Mouse (Mus musculus) retina, embryonic 14.5 days (tissue): Measurements from ENCODE around the gene Bptf.
"Not testable (repeated sequence)": the region's sequence is repeated elsewhere in the genome, so short reads cannot be mapped to it uniquely, and the experiment has no call there.

Experiments used
- DNase-seq: peaks from one replicate; pipeline ENCODE4 v3.0.0-alpha.2; 2015; ENCODE audit warnings: low spot score

Gene Bptf

GRCm38 (mm10) chr11:107113881-107114557 lies 17.9 kb downstream of the Bptf start:
- DNase-seq, result no peak

- DNase-seq, result peak; percentile 73
Observed at GRCm38 (mm10) chr11:107113112-107113511, 18.8 kb downstream of the Bptf start.

GRCm38 (mm10) chr11:107109669-107110068 lies 22.3 kb downstream of the Bptf start:
- DNase-seq, result no peak

- DNase-seq, result no peak
Observed at GRCm38 (mm10) chr11:107108892-107109291, 23.0 kb downstream of the Bptf start.

GRCm38 (mm10) chr11:107107725-107108078 lies 24.2 kb downstream of the Bptf start:
- DNase-seq, result no peak

GRCm38 (mm10) chr11:107106978-107107724 lies 24.8 kb downstream of the Bptf start:
- DNase-seq, result no peak

GRCm38 (mm10) chr11:107106461-107106860 lies 25.5 kb downstream of the Bptf start:
- no peak for DNase-seq

GRCm38 (mm10) chr11:107105227-107105626 lies 26.7 kb downstream of the Bptf start:
- peak; percentile 70 for DNase-seq

- DNase-seq, result no peak
Observed at GRCm38 (mm10) chr11:107103736-107104135, 28.2 kb downstream of the Bptf start.

- no peak for DNase-seq
Observed at GRCm38 (mm10) chr11:107103224-107103589, 28.7 kb downstream of the Bptf start.

GRCm38 (mm10) chr11:107102465-107103223 lies 29.3 kb downstream of the Bptf start:
- no peak for DNase-seq

GRCm38 (mm10) chr11:107096973-107097372 lies 35.0 kb downstream of the Bptf start:
- no peak for DNase-seq

GRCm38 (mm10) chr11:107093871-107094270 lies 38.1 kb downstream of the Bptf start:
- no peak for DNase-seq

- no peak for DNase-seq
Observed at GRCm38 (mm10) chr11:107092637-107093036, 39.3 kb downstream of the Bptf start.

GRCm38 (mm10) chr11:107085866-107086265 lies 46.1 kb downstream of the Bptf start:
- no peak for DNase-seq

- no peak for DNase-seq
Observed at GRCm38 (mm10) chr11:107083480-107083879, 48.4 kb downstream of the Bptf start.

GRCm38 (mm10) chr11:107065216-107065785 lies 66.6 kb downstream of the Bptf start:
- no peak for DNase-seq

GRCm38 (mm10) chr11:107064590-107064989 lies 67.3 kb downstream of the Bptf start:
- DNase-seq, result no peak

GRCm38 (mm10) chr11:107063067-107063466 lies 68.9 kb downstream of the Bptf start:
- DNase-seq, result no peak

GRCm38 (mm10) chr11:107060941-107061340 lies 71.0 kb downstream of the Bptf start:
- DNase-seq, result no peak

- not testable (repeated sequence) for DNase-seq
Observed at GRCm38 (mm10) chr11:107059634-107060033, 72.3 kb downstream of the Bptf start.

- DNase-seq, result no peak
Observed at GRCm38 (mm10) chr11:107057391-107057790, 74.5 kb downstream of the Bptf start.

- DNase-seq, result no peak
Observed at GRCm38 (mm10) chr11:107054870-107055269, 77.1 kb downstream of the Bptf start.
